In genomic region chr9:61680911-61681311, GRCm38 (mm10) we compare ENCODE assay signal across 9 mouse cellular contexts.
DNase-seq lines count a peak whose midpoint lies in the region; ATAC-seq lines count a peak whose summit lies in the region.
"Had no signal": no experiment of that assay in that cellular context is flagged by ENCODE, and none has a peak within 500 bp of the region (broad histone marks: within the 10 kb centered on the region; RNA-seq: fewer than 3 reads in every experiment).

No protein-coding gene starts in this region.

- no peak overlapping the region for H3K9ac ChIP-seq in neural tube, embryonic 15.5 days (replicated peaks)

- H3K4me3 ChIP-seq in embryonic facial prominence, embryonic 10.5 days: no peak overlapping the region
- no peak overlapping the region for H3K4me3 ChIP-seq in neural tube, embryonic 15.5 days (replicated peaks)

- no peaks in the 10 kb centered on the region for H3K36me3 ChIP-seq in embryonic facial prominence, embryonic 10.5 days (replicated peaks)
- H3K36me3 ChIP-seq in neural tube, embryonic 15.5 days: no peaks in the 10 kb centered on the region

- 34% methylated on average over 6 of the region's 6 CpGs for WGBS in embryonic facial prominence, embryonic 10.5 days
- WGBS in neural tube, embryonic 15.5 days: 43% methylated on average over 6 of the region's 6 CpGs

- no peaks in the 10 kb centered on the region for H3K9me3 ChIP-seq in embryonic facial prominence, embryonic 10.5 days
- no peaks in the 10 kb centered on the region for H3K9me3 ChIP-seq in neural tube, embryonic 15.5 days (replicated peaks)

- intact Hi-C loops in gastrocnemius, postnatal 36 days (cut with DNase I): no loop called here

- DNase-seq in gastrocnemius, adult 18-20 months (ENCODE audit: low spot score): peak; percentile 7
- DNase-seq in gastrocnemius, postnatal 36 days: no peak
- peak; percentile 25 for DNase-seq in A20 (ENCODE audit: low read depth, low spot score)
- DNase-seq in embryonic facial prominence, embryonic 10.5 days (ENCODE audit: low spot score): no peak
- DNase-seq in natural killer cell, adult 2 months (ENCODE audit: low spot score in 2 of 2): peak; percentile 65 to 71
- no peak for DNase-seq in cerebellum, postnatal 4 days (ENCODE audit: low spot score in 2 of 2)
- DNase-seq in kidney, adult 18-20 months: no peak

- H3K27me3 ChIP-seq in embryonic facial prominence, embryonic 10.5 days (replicated peaks; ENCODE audit: low read depth, poor library complexity, severe bottlenecking): peaks cover 22% of the 10 kb centered on the region; the same call in 1 of the 2 replicates
- peaks cover 13% of the 10 kb centered on the region for H3K27me3 ChIP-seq in neural tube, embryonic 15.5 days (replicated peaks)

- no peak overlapping the region for H3K4me2 ChIP-seq in neural tube, embryonic 15.5 days
- H3K4me2 ChIP-seq: liver, embryonic 11.5 days had no signal

- peak overlapping the region; percentile 59; the same call in 1 of the 2 replicates for H3K27ac ChIP-seq in embryonic facial prominence, embryonic 10.5 days (replicated peaks)
- no peak overlapping the region for H3K27ac ChIP-seq in neural tube, embryonic 15.5 days (replicated peaks)

- no peak for ATAC-seq in neural tube, embryonic 15.5 days (ENCODE audit: low FRiP score)

- peaks cover 54% of the 10 kb centered on the region for H3K4me1 ChIP-seq in embryonic facial prominence, embryonic 10.5 days
- peaks cover 12% of the 10 kb centered on the region for H3K4me1 ChIP-seq in neural tube, embryonic 15.5 days

Comparison
In these comparisons a context has a peak if more than half of its experiments do, and no peak if none do; other contexts are left out.
1. DNase-seq: peak in gastrocnemius, adult 18-20 months (single experiment), A20 (single experiment) and natural killer cell, adult 2 months (2 of 2); none in gastrocnemius, postnatal 36 days (0 of 2), embryonic facial prominence, embryonic 10.5 days (single experiment), cerebellum, postnatal 4 days (0 of 2) and kidney, adult 18-20 months (single experiment).